Mouse (Mus musculus): Measurements from ENCODE around the gene Gm13275.
A peak's percentile ranks its signal among the peaks of the same experiment; 100 is the strongest.
"Not testable (repeated sequence)": the region's sequence is repeated elsewhere in the genome, so short reads cannot be mapped to it uniquely, and the experiment has no call there.

The Gm13275 gene

GRCm38 (mm10) chr4:88797097-88797496, 2.8 kb downstream of the Gm13275 start, which contains the start of gene Gm13279:
Gene Gm13279 (plus strand): TSS chr4:88797397.
- DNase-seq (ENCODE audit: low spot score), result not testable (repeated sequence)

DNA sequence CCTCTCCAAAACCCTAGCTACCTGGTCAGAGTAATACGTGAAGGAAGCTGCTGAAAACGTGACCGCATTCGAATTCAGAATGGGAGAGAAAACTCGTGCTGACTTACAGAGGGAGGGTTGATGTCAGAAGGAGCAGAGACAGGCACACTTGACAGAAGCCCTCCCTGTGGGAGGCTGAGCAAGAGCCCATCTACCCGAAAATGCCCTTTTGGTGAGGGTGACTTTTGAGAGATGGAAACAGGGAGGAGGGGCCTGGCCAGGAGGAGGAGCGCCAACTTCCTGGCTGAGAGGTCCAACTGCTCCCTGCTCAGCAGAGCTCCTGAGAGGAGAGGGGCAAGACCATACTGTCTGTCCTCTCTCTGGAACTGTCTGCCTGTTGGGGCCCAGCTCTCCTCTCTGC, 5.1 kb downstream of the Gm13275 start, which contains the start of gene Gm13285:
TSS of gene Gm13285 (plus strand) at position 301 of the 400 bp plus-strand sequence.
- not testable (repeated sequence) for DNase-seq (ENCODE audit: low spot score)

DNA sequence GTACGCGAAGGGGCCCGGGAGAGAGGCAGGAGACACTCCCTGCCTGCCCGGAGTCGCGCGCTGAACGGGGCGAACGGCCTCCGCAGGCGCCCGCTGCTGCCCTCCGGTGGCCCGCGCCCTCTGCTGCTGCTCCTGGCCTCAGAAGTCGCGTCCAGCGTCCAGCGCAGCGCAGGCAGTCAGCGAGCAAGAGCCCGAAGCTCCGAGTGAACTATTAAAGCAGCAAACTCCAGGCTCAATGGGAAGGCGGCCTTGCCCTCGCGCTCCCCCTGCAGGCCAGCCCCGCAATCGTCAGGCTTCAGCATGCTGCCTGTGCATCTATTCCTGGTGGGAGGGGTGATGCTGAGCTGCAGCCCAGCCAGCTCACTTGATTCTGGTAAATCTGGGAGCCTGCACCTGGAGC, 8.7 kb downstream of the Gm13275 start, which contains the start of gene Gm13287:
TSS of gene Gm13287 (plus strand) at position 301 of the 400 bp plus-strand sequence.
- not testable (repeated sequence) for DNase-seq (ENCODE audit: low spot score)

GRCm38 (mm10) chr4:88805231-88805630, 10.9 kb downstream of the Gm13275 start, which contains the start of gene Gm13288:
Gene Gm13288 (plus strand): TSS chr4:88805531.
- not testable (repeated sequence) for DNase-seq (ENCODE audit: low spot score)

GRCm38 (mm10) chr4:88805761-88806160, 11.5 kb downstream of the Gm13275 start:
- not testable (repeated sequence) for DNase-seq (ENCODE audit: low spot score)

DNA sequence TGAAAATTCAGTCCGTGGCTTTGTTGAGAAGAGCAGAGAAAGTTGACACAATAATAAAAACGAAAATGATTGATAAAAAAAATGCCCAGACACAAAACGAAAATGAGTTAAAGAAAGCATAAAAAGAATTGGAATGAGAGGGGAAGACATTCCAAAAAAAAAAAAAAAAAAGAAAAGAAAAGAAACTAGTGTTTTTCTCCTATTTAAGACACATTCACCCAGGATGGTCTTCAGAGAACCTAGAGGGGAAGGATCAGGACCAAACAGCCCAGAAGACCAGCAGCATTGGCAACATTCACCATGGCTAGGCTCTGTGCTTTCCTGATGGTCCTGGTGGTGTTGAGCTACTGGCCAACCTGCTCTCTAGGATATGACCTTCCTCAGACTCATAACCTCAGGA, 21.6 kb downstream of the Gm13275 start, which contains the start of gene Ifna7:
TSS of gene Ifna7 (plus strand) at position 301 of the 400 bp plus-strand sequence.
- no peak for DNase-seq (ENCODE audit: low spot score)

DNA sequence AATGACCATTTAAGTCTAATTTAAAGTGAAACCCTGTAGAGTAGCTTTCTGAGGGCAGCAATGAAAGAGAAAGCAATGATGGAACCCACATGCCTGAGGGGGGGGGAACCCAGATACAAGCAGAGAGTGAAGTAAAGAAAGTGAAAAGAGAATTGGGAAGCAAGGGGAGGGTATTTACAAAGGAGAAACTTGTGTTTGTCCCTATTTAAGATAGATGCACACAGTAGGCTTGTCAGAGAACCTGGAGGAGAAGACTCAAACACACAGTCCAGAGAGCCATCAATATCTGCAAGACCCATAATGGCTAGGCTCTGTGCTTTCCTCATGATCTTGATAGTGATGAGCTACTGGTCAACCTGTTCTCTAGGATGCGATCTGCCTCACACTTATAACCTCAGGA, 25.4 kb downstream of the Gm13275 start, which contains the start of gene Ifna11:
TSS of gene Ifna11 (plus strand) at position 301 of the 400 bp plus-strand sequence.
- DNase-seq (ENCODE audit: low spot score), result no peak

DNA sequence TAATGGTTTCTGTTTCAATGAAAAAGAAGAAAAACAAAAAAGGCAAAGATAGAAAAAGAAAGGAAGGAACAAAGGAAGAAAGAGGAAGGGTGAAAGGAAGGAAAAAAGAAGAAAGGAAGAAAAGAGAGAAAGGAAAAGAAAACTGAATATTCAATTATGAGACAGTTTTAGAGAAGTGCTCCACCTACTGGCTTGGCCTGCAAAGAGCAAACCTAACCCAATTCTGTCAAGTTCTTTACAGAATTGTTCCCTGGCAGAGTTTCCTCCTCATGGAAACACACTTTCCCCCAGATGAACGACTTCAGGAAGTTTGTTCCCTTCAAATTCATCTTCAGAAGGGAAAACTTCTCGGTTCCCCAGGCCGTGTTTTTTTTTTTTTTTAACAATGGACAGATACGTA, 28.7 kb downstream of the Gm13275 start:
- DNase-seq (ENCODE audit: low spot score), result peak; percentile 27

- DNase-seq (ENCODE audit: low spot score), result not testable (repeated sequence)
These were observed 32.8 kb downstream of the Gm13275 start, which contains the start of gene Ifna6 for GRCm38 (mm10) chr4:88827116-88827515. Gene Ifna6 (plus strand): TSS chr4:88827416.

DNA sequence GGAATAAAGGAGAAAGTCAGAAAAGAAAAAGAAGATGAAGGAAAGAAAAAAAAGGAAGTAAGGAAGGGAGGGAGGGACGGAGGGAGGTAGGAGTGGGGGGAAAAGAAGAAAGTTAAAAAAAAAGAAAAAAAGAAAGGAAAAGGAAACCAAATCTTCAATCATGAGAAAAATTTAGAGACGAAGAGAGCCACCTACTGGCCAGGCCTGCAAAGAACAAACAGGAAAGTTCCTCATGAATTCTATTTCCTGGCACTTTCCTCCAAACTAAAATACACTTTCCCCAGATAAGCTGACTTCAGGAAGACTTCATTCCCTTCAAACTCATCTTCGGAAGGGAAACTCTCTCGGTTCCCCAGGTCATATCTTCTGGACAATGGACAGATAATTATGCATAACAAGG, 36.2 kb downstream of the Gm13275 start:
- DNase-seq (ENCODE audit: low spot score), result peak; percentile 39

DNA sequence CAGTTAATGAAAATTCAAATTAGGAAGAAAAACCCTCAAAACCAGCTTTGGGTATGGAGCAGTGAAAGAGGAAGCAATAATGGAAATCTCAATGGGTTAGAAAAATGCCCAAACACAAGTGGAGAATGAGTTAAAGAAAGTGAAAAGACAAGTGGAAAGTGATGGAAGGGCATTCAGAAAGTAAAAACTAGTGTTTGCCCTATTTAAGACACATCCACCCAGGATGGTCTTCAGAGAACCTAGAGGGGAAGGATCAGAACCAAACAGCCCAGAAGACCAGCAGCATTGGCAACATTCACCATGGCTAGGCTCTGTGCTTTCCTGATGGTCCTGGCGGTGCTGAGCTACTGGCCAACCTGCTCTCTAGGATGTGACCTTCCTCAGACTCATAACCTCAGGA, 40.9 kb downstream of the Gm13275 start, which contains the start of gene Ifna5:
TSS of gene Ifna5 (plus strand) at position 301 of the 400 bp plus-strand sequence.
- DNase-seq (ENCODE audit: low spot score), result not testable (repeated sequence)

- peak; percentile 23 for DNase-seq (ENCODE audit: low spot score)
These were observed 44.5 kb downstream of the Gm13275 start for GRCm38 (mm10) chr4:88838828-88839227.

DNA sequence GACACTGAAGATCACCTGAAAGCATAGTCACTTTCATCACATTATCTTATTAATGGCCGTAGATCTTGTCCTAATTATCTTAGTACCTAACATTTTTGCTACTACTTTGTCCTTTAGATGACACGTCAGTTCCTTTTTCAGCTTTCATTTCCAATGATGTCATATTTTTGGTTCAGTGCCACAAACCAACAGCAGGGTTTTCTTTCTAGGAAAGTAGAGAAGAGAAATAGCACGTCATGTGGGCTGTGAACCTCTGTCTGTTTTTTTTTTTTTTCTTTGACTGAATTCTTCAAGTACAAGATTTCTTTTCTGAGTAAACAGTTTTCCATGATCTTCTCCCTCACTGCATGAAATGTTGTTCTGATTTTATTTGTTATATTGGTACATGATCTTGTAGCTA, 45.8 kb downstream of the Gm13275 start:
- DNase-seq (ENCODE audit: low spot score), result no peak

DNA sequence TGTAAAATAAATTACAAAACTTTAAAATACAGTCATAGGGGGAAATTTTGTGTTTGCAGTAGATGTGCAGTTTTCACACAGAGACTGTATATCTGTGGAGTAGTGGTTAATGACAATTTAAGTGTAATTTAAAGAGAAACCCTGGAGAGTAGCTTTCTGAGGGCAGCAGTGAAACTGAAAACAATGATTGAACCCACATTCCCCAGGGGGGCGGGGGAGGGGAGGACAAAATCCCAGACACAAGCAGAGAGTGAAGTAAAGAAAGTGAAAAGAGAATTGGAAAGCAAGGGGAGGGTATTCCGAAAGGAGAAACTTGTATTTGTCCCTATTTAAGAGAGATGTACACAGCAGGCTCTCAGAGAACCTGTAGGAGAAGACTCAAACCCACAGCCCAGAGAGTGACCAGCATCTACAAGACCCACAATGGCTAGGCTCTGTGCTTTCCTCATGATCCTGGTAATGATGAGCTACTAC, 47.2 kb downstream of the Gm13275 start, which contains the start of gene Ifna4:
TSS of gene Ifna4 (plus strand) at position 424 of the 474 bp plus-strand sequence.
- no peak for DNase-seq (ENCODE audit: low spot score)
